Mouse (Mus musculus): Measurements from ENCODE around the gene Pglyrp2. TPM values are rescaled to one million over a fixed set of nuclear protein-coding genes. Genes with fewer than 3 reads are reported as not detected.
A peak's percentile ranks its signal among the peaks of the same experiment; 100 is the strongest.

Gene Pglyrp2
- total and polyA plus RNA-seq, 3 experiments, result 0.09 to 0.86 TPM; not detected in 1

DNA sequence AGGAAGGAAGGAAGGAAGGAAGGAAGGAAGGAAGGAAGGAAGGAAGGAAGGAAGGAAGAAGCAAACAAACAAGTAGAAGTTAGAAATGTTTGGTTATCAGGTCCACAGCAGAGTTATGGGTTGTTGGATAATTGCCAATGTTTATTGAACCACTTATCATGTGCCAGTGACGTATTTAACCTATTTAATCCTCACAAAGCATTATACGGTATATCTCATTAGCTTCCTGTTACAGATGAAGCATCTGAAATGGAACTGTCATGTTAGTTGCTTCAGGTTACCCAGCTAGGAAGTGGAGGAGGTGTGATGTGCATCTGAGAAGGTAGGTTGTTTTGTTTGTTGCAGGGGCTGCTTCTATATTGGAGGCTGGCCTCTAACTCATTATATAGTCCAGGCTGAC is 4.0 kb downstream of the Pglyrp2 start:
- no peak overlapping the region for H3K9ac ChIP-seq (ENCODE audit: low read depth, low read length)
- H3K4me3 ChIP-seq, result no peak overlapping the region
- WGBS, result 50% methylated on average over 2 of the region's 2 CpGs
- H3K36me3 ChIP-seq (ENCODE audit: control insufficient read depth, insufficient read depth, low read length), result no peaks in the 10 kb centered on the region
- intact Hi-C loops (cut with DNase I), result no loop called here
- no peak for TF ChIP-seq CTCF (IDR thresholded peaks at IDR 0.05)
- no peak for TF ChIP-seq POLR2A (IDR thresholded peaks at IDR 0.05; ENCODE audit: insufficient read depth, low read depth, low read length)
- TF ChIP-seq EP300 (IDR thresholded peaks at IDR 0.05; ENCODE audit: insufficient read depth, low read depth, low read length), result no peak
- no peak overlapping the region for H3K27ac ChIP-seq
- no peak for DNase-seq
- H3K27me3 ChIP-seq (ENCODE audit: control insufficient read depth, insufficient read depth, low read length), result peaks cover 2% of the 10 kb centered on the region; the same call in 1 of the 2 replicates
- H3K79me2 ChIP-seq (replicated peaks; ENCODE audit: control insufficient read depth, insufficient read depth, low read length), result no peaks in the 10 kb centered on the region
- H3K4me1 ChIP-seq (ENCODE audit: control insufficient read depth, insufficient read depth, low read length), result no peaks in the 10 kb centered on the region

- Histone ChIP-seq H3K27me3 (ENCODE audit: control insufficient read depth, insufficient read depth, low read length) (peaks cover 2% of the 10 kb centered on the region; the same call in 1 of the 2 replicates), H3K36me3 (ENCODE audit: control insufficient read depth, insufficient read depth, low read length) (no peaks in the 10 kb centered on the region), H3K79me2 (replicated peaks; ENCODE audit: control insufficient read depth, insufficient read depth, low read length) (no peaks in the 10 kb centered on the region), H3K4me1 (ENCODE audit: control insufficient read depth, insufficient read depth, low read length) (no peaks in the 10 kb centered on the region), H3K27ac (no peak overlapping the region), H3K9ac (ENCODE audit: low read depth, low read length) (no peak overlapping the region), H3K4me3 (no peak overlapping the region)
- WGBS, result 94% methylated on average over 14 of the region's 14 CpGs
- TF ChIP-seq CTCF (IDR thresholded peaks at IDR 0.05), result no peak
- TF ChIP-seq EP300 (IDR thresholded peaks at IDR 0.05; ENCODE audit: insufficient read depth, low read depth, low read length), result no peak
- TF ChIP-seq POLR2A (IDR thresholded peaks at IDR 0.05; ENCODE audit: insufficient read depth, low read depth, low read length), result no peak
- intact Hi-C loops (cut with DNase I), result no loop called here
- DNase-seq, result no peak
Measured at GRCm38 (mm10) chr17:32416771-32417170, 7.2 kb downstream of the Pglyrp2 start.

- TF ChIP-seq EP300 (IDR thresholded peaks at IDR 0.05; ENCODE audit: insufficient read depth, low read depth, low read length) (no peak), CTCF (IDR thresholded peaks at IDR 0.05) (no peak), POLR2A (IDR thresholded peaks at IDR 0.05; ENCODE audit: insufficient read depth, low read depth, low read length) (no peak)
- no peak overlapping the region for H3K4me3 ChIP-seq
- no peak overlapping the region for H3K9ac ChIP-seq (ENCODE audit: low read depth, low read length)
- H3K27me3 ChIP-seq (ENCODE audit: control insufficient read depth, insufficient read depth, low read length), result peaks cover 2% of the 10 kb centered on the region; the same call in 1 of the 2 replicates
- intact Hi-C loops (cut with DNase I), result no loop called here
- H3K27ac ChIP-seq, result no peak overlapping the region
- H3K4me1 ChIP-seq (ENCODE audit: control insufficient read depth, insufficient read depth, low read length), result no peaks in the 10 kb centered on the region
- no peaks in the 10 kb centered on the region for H3K79me2 ChIP-seq (replicated peaks; ENCODE audit: control insufficient read depth, insufficient read depth, low read length)
- WGBS, result 30% methylated on average over 24 of the region's 24 CpGs
- no peaks in the 10 kb centered on the region for H3K36me3 ChIP-seq (ENCODE audit: control insufficient read depth, insufficient read depth, low read length)
- no peak for DNase-seq
Measured at GRCm38 (mm10) chr17:32415417-32416020, 8.4 kb downstream of the Pglyrp2 start.

DNA sequence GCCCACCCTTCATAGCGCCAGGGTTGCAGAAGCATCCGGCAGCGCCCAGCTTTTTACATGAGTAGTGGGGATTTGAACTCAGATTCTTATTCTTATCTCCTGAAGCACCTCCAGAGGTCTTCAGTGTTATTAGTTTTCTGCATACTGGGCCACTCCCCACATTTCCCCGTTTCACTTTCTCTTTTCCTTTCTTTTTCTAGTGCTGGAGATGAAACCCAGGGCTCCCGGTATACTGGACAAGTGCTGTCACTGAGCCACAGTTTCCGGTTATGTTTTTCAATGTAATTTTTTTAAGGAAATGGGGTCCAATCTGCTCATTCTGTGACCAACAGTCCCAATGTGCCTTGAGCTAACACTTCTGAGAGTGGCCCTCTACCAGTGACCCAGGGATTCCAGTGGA is 12.1 kb downstream of the Pglyrp2 start:
- Histone ChIP-seq H3K27me3 (ENCODE audit: control insufficient read depth, insufficient read depth, low read length) (peaks cover 2% of the 10 kb centered on the region; the same call in 1 of the 2 replicates), H3K9ac (ENCODE audit: low read depth, low read length) (no peak overlapping the region), H3K27ac (no peak overlapping the region), H3K79me2 (replicated peaks; ENCODE audit: control insufficient read depth, insufficient read depth, low read length) (no peaks in the 10 kb centered on the region), H3K4me1 (ENCODE audit: control insufficient read depth, insufficient read depth, low read length) (no peaks in the 10 kb centered on the region), H3K4me3 (no peak overlapping the region), H3K36me3 (ENCODE audit: control insufficient read depth, insufficient read depth, low read length) (no peaks in the 10 kb centered on the region)
- intact Hi-C loops (cut with DNase I), result no loop called here
- 79% methylated on average over 6 of the region's 6 CpGs for WGBS
- TF ChIP-seq POLR2A (IDR thresholded peaks at IDR 0.05; ENCODE audit: insufficient read depth, low read depth, low read length) (no peak), EP300 (IDR thresholded peaks at IDR 0.05; ENCODE audit: insufficient read depth, low read depth, low read length) (no peak), CTCF (IDR thresholded peaks at IDR 0.05) (no peak)
- DNase-seq, result no peak

GRCm38 (mm10) chr17:32403417-32403816 is 20.6 kb downstream of the Pglyrp2 start, which contains the start of gene Rasal3:
Gene Rasal3 (minus strand): TSS chr17:32403583.
- no peak for DNase-seq
- no peak within 1 kb of the TSS for H3K9ac ChIP-seq (ENCODE audit: low read depth, low read length)
- no peaks in the 10 kb centered on the region for H3K4me1 ChIP-seq (ENCODE audit: control insufficient read depth, insufficient read depth, low read length)
- no peaks in the 10 kb centered on the region for H3K79me2 ChIP-seq (replicated peaks; ENCODE audit: control insufficient read depth, insufficient read depth, low read length)
- 62% methylated on average over 8 of the region's 8 CpGs for WGBS
- intact Hi-C loops (cut with DNase I), result no loop called here
- H3K27me3 ChIP-seq (ENCODE audit: control insufficient read depth, insufficient read depth, low read length), result no peaks in the 10 kb centered on the region
- H3K27ac ChIP-seq, result no peak within 1 kb of the TSS
- no peaks in the 10 kb centered on the region for H3K36me3 ChIP-seq (ENCODE audit: control insufficient read depth, insufficient read depth, low read length)
- TF ChIP-seq CTCF (IDR thresholded peaks at IDR 0.05) (no peak), EP300 (IDR thresholded peaks at IDR 0.05; ENCODE audit: insufficient read depth, low read depth, low read length) (no peak), POLR2A (IDR thresholded peaks at IDR 0.05; ENCODE audit: insufficient read depth, low read depth, low read length) (no peak)
- H3K4me3 ChIP-seq, result no peak within 1 kb of the TSS

DNA sequence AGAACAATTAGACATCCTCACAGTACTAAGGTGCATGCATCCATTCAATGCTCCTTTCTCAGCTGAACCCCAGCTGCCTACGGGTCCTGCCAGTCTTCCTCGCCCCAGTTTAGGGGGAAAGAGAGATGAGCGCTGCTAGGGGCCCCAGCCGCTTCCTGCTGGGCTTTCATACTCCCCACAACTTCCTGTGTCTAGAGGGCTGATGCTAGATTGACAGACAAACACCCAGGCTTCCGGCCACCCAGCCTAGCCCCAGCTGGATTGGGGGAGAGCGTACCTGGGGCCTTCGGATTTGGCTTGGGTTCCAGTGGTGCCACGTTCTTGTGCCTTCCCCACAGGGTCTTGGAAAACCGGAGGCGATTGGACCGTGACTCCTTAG is 21.2 kb downstream of the Pglyrp2 start:
- TF ChIP-seq CTCF (IDR thresholded peaks at IDR 0.05) (no peak), EP300 (IDR thresholded peaks at IDR 0.05; ENCODE audit: insufficient read depth, low read depth, low read length) (no peak), POLR2A (IDR thresholded peaks at IDR 0.05; ENCODE audit: insufficient read depth, low read depth, low read length) (no peak)
- Histone ChIP-seq H3K27ac (no peak overlapping the region), H3K4me3 (no peak overlapping the region), H3K36me3 (ENCODE audit: control insufficient read depth, insufficient read depth, low read length) (no peaks in the 10 kb centered on the region), H3K79me2 (replicated peaks; ENCODE audit: control insufficient read depth, insufficient read depth, low read length) (no peaks in the 10 kb centered on the region), H3K4me1 (ENCODE audit: control insufficient read depth, insufficient read depth, low read length) (no peaks in the 10 kb centered on the region), H3K9ac (ENCODE audit: low read depth, low read length) (no peak overlapping the region), H3K27me3 (ENCODE audit: control insufficient read depth, insufficient read depth, low read length) (no peaks in the 10 kb centered on the region)
- DNase-seq, result peak in 1 of 2 experiments; percentile 33
- intact Hi-C loops (cut with DNase I), result no loop called here
- WGBS, result 48% methylated on average over 11 of the region's 11 CpGs

All from heart, adult 2 months (tissue).